Mouse (Mus musculus) intestine, embryonic 14.5 days (tissue): ENCODE results near the gene Xntrpc. TPM values are rescaled to one million over a fixed set of nuclear protein-coding genes. Genes with fewer than 3 reads are reported as not detected.

Experiments used
- ATAC-seq: fragments of 200-750 bp; cut with Nextera tagmentation; replicated peaks from 2 replicates; pipeline ENCODE4 v1.8.0; 2017; ENCODE audit warnings: low read depth, moderate number of reproducible peaks, moderate TSS enrichment, moderate library complexity; ENCODE audit not compliant: low FRiP score, low TSS enrichment
- DNase-seq: peaks from one replicate; pipeline ENCODE4 v3.0.0-alpha.2; 2018; ENCODE audit warnings: low spot score
- H3K27ac ChIP-seq: fragments of 300-500 bp; sonication (generic); 2 replicates; pipeline ENCODE4 v1.5.1; 2014; ENCODE audit warnings: low read depth, mild to moderate bottlenecking, control low read depth
- H3K27me3 ChIP-seq: fragments of 300-500 bp; sonication (generic); replicated peaks from 2 replicates; pipeline ENCODE4 v1.6.1; 2014; ENCODE audit warnings: low read length, control low read depth; ENCODE audit not compliant: control insufficient read depth, insufficient read depth
- H3K36me3 ChIP-seq: fragments of 300-500 bp; sonication (generic); 2 replicates; pipeline ENCODE4 v1.6.1; 2014; ENCODE audit warnings: low read length, control low read depth; ENCODE audit not compliant: control insufficient read depth, insufficient read depth
- H3K4me1 ChIP-seq: fragments of 300-500 bp; sonication (generic); replicated peaks from 2 replicates; pipeline ENCODE4 v1.6.1; 2014; ENCODE audit warnings: low read length, control low read depth, mixed read lengths; ENCODE audit not compliant: control insufficient read depth, insufficient read depth
- H3K4me2 ChIP-seq: fragments of 300-500 bp; sonication (generic); 2 replicates; pipeline ENCODE4 v1.6.1; 2014; ENCODE audit warnings: low read length
- H3K4me3 ChIP-seq: fragments of 300-500 bp; sonication (generic); 2 replicates; pipeline ENCODE4 v1.5.1; 2014; ENCODE audit warnings: low read depth, low read length, control low read depth, mixed read lengths
- H3K9ac ChIP-seq: fragments of 300-500 bp; sonication (generic); 2 replicates; pipeline ENCODE4 v1.6.1; 2014; ENCODE audit warnings: mild to moderate bottlenecking, low read length
- H3K9me3 ChIP-seq: fragments of 300-500 bp; sonication (generic); 2 replicates; pipeline ENCODE4 v1.6.1; 2016; ENCODE audit warnings: low read length, control low read depth; ENCODE audit not compliant: control insufficient read depth
- WGBS: fragments of 180-500 bp; shearing (Covaris S2); extraction: QIAGEN DNeasy Blood & Tissue Kit; methylation state at CpG from one replicate; pipeline ENCODE4 v1.1.7; 2014; 5-methylcytosine and 5-hydroxymethylcytosine counted together
- polyA plus RNA-seq: library from polyadenylated mRNA; unstranded; fragments of >200 nt; fragmentation: Nextera tagmentation; extraction: Ambion mirVana; gene quantifications from 2 replicates; pipeline ENCODE4 v1.2.1, GENCODE M21; 2014

Gene Xntrpc
- polyA plus RNA-seq, 1 experiment from 2014 or later: 1.1 TPM

- Histone ChIP-seq H3K36me3 (no peaks in the 10 kb centered on the region), H3K4me3 (peak overlapping the region; percentile 26), H3K9ac (0 out of 2 replicates have a peak overlapping the region, but pooled peaks have one; percentile 20), H3K4me2 (peak overlapping the region; percentile 67), H3K27me3 (no peaks in the 10 kb centered on the region), H3K27ac (no peak overlapping the region), H3K4me1 (peaks cover 10% of the 10 kb centered on the region), H3K9me3 (no peaks in the 10 kb centered on the region)
- 5% methylated on average over 30 of the region's 30 CpGs for WGBS
- ATAC-seq (peak; percentile 75), DNase-seq (peak; percentile 70)
Observed at GRCm38 (mm10) chr7:102099760-102100661, 34.5 kb downstream of the Xntrpc start.

GRCm38 (mm10) chr7:102100868-102101267 is 35.4 kb downstream of the Xntrpc start:
- H3K9ac ChIP-seq: no peak overlapping the region
- no peak overlapping the region for H3K27ac ChIP-seq
- no peaks in the 10 kb centered on the region for H3K9me3 ChIP-seq
- WGBS: 55% methylated on average over 5 of the region's 5 CpGs
- DNase-seq (no peak), ATAC-seq (no peak)
- H3K4me3 ChIP-seq: no peak overlapping the region
- H3K4me1 ChIP-seq: peaks cover 10% of the 10 kb centered on the region
- no peak overlapping the region for H3K4me2 ChIP-seq
- H3K27me3 ChIP-seq: no peaks in the 10 kb centered on the region
- H3K36me3 ChIP-seq: no peaks in the 10 kb centered on the region

- ATAC-seq (no peak), DNase-seq (no peak)
- no peak within 1 kb of the TSS for H3K27ac ChIP-seq
- no peaks in the 10 kb centered on the region for H3K27me3 ChIP-seq
- no peak within 1 kb of the TSS for H3K4me3 ChIP-seq
- peak within 1 kb of the TSS; percentile 67 for H3K4me2 ChIP-seq
- no peaks in the 10 kb centered on the region for H3K9me3 ChIP-seq
- H3K36me3 ChIP-seq: no peaks in the 10 kb centered on the region
- H3K9ac ChIP-seq: no peak within 1 kb of the TSS
- whole genome bisulfite sequencing: 61% methylated on average over 5 of the region's 5 CpGs
- H3K4me1 ChIP-seq: peaks cover 10% of the 10 kb centered on the region
Observed at GRCm38 (mm10) chr7:102101487-102101886, 36.0 kb downstream of the Xntrpc start, which contains the start of gene Art1. Art1 (plus strand) TSS chr7:102101743.

DNA sequence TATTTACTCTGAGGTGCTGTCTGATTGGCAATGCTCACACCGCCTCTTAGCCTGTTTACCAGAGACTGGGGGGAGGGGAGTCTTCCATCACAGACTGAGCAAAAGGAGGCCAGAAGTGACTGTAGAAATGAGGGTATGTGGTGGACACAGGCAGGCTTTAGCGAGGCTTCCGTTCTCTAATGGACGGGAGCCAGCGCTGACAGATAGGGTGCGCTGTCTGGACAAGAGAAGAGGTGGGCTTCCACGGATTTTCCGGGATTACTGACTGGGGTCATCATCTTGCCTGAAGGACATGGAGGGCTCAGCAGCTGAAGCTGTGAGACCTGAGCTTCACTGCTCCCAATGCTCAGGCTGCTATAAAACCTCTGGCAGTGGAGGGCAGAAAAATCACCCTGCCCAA is 36.7 kb downstream of the Xntrpc start:
- Histone ChIP-seq H3K36me3 (no peaks in the 10 kb centered on the region), H3K4me2 (no peak overlapping the region), H3K4me1 (peaks cover 10% of the 10 kb centered on the region), H3K9ac (no peak overlapping the region), H3K27ac (no peak overlapping the region), H3K9me3 (no peaks in the 10 kb centered on the region), H3K4me3 (no peak overlapping the region), H3K27me3 (no peaks in the 10 kb centered on the region)
- 57% methylated on average over 8 of the region's 8 CpGs for WGBS
- no peak for ATAC-seq
- no peak for DNase-seq

DNA sequence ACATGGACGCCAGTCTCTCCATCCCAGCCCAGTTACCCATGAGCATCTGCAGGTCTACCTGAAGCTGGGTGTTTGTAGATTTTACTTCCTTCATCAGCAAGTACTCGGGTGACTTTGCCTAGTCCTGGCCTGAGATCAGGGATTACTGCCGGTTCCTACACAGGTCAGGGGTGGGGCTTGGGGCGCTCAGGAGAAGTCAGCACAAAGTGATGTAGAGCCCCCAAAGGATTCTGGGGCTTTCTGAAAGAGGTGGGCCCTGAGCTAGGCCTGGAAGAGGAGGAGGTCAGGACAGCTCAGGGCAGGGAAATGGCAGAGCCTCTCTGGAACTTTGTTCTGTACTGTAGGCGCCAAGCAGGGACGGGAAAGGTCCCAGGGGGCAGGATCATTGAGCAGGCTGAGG is 37.2 kb downstream of the Xntrpc start:
- DNase-seq (no peak), ATAC-seq (no peak)
- WGBS: 38% methylated on average over 6 of the region's 6 CpGs
- Histone ChIP-seq H3K27me3 (no peaks in the 10 kb centered on the region), H3K27ac (no peak overlapping the region), H3K9me3 (no peaks in the 10 kb centered on the region), H3K4me3 (no peak overlapping the region), H3K36me3 (no peaks in the 10 kb centered on the region), H3K9ac (no peak overlapping the region), H3K4me1 (peaks cover 10% of the 10 kb centered on the region), H3K4me2 (no peak overlapping the region)

DNA sequence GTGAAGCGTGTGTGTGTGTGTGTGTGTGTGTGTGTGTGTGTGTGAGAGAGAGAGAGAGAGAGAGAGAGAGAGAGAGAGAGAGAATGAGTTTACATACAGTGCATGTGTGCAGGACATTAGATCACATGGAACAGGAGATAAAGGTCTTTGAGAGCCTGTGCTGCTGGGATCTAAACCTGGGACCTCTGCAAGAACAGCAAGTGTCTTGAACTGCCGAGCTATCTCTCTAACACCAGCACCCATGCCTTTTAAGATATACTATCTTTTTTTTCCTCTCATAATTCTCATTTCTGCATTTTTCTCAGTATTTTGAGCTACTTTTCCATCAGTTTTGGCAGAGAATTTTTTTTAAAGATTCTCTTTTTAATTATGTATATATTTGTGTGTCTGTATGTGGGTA is 38.0 kb downstream of the Xntrpc start:
- 68% methylated on average over 2 of the region's 2 CpGs for WGBS
- peaks cover 10% of the 10 kb centered on the region for H3K4me1 ChIP-seq

DNA sequence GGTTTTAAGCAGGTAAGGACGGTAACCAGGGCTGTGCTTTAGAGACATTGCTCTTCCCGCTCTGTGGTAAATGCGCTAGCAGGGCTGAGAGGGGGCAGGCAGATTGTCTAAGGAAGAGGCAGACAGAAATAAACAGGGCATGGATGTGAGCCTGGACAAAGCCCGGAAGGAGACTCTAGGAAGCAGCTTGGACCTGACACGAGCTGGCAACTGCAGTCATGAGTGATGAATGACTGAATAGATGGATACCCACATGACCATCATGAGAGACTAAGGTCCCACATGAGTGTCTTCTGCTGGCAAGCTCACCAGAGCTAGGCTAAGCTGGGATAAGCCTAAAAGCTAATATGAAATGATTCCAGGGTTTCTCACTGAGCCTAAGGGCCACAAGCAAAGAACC is 38.6 kb downstream of the Xntrpc start:
- H3K36me3 ChIP-seq: no peaks in the 10 kb centered on the region
- peaks cover 10% of the 10 kb centered on the region for H3K4me1 ChIP-seq
- H3K4me2 ChIP-seq: no peak overlapping the region
- no peak overlapping the region for H3K9ac ChIP-seq
- DNase-seq (no peak), ATAC-seq (no peak)
- H3K27ac ChIP-seq: no peak overlapping the region
- H3K4me3 ChIP-seq: no peak overlapping the region
- H3K27me3 ChIP-seq: no peaks in the 10 kb centered on the region
- H3K9me3 ChIP-seq: no peaks in the 10 kb centered on the region
- WGBS: 51% methylated on average over 5 of the region's 5 CpGs

More for the DNA sequence above, 38.0 kb downstream of the Xntrpc start:
- H3K27me3 ChIP-seq: no peaks in the 10 kb centered on the region
- H3K4me2 ChIP-seq: no peak overlapping the region
- H3K9ac ChIP-seq: no peak overlapping the region
- no peak overlapping the region for H3K4me3 ChIP-seq
- H3K36me3 ChIP-seq: no peaks in the 10 kb centered on the region
- no peak for DNase-seq
- H3K27ac ChIP-seq: no peak overlapping the region
- ATAC-seq: no peak
- H3K9me3 ChIP-seq: no peaks in the 10 kb centered on the region

GRCm38 (mm10) chr7:102106700-102107141 is 41.2 kb downstream of the Xntrpc start:
- ATAC-seq: 0 out of 2 replicates have a peak, but pooled peaks have one; percentile 26
- WGBS: 11% methylated on average over 23 of the region's 23 CpGs
- peak overlapping the region; percentile 23 for H3K9ac ChIP-seq
- H3K27me3 ChIP-seq: no peaks in the 10 kb centered on the region
- H3K9me3 ChIP-seq: no peaks in the 10 kb centered on the region
- H3K27ac ChIP-seq: no peak overlapping the region
- H3K4me2 ChIP-seq: peak overlapping the region; percentile 57
- H3K4me1 ChIP-seq: no peaks in the 10 kb centered on the region
- DNase-seq: peak; percentile 64
- H3K4me3 ChIP-seq: peak overlapping the region; percentile 20
- H3K36me3 ChIP-seq: no peaks in the 10 kb centered on the region
